Mouse (Mus musculus) CD4-positive, CD25-positive, alpha-beta regulatory T cell (primary cell): Measurements from ENCODE around the gene Tacr1. TPM values are rescaled to one million over a fixed set of nuclear protein-coding genes. Genes with fewer than 3 reads are reported as not detected.

ENCODE experiments used
- polyA plus RNA-seq: library from polyadenylated mRNA; unstranded; fragments of 100-300 nt; shearing (Covaris generic); gene quantifications from one replicate; pipeline ENCODE4 v1.2.1, GENCODE M21; 2017

The Tacr1 gene
- not detected for polyA plus RNA-seq

GRCm38 (mm10) chr6:82401595-82402451, at the start of gene Tacr1:
Gene Tacr1, plus strand, starts transcription at chr6:82402334.

